Mouse (Mus musculus): Measurements from ENCODE around the gene Dhrs7c. TPM values are rescaled to one million over a fixed set of nuclear protein-coding genes. Genes with fewer than 3 reads are reported as not detected.

The Dhrs7c gene
- total RNA-seq (2014; rRNA removed): not detected in 2 replicates
- polyA plus RNA-seq (2015; fragmentation: Nextera tagmentation; extraction: Ambion mirVana): 0.23 TPM in 1 of 2 replicates, not detected in the other

DNA sequence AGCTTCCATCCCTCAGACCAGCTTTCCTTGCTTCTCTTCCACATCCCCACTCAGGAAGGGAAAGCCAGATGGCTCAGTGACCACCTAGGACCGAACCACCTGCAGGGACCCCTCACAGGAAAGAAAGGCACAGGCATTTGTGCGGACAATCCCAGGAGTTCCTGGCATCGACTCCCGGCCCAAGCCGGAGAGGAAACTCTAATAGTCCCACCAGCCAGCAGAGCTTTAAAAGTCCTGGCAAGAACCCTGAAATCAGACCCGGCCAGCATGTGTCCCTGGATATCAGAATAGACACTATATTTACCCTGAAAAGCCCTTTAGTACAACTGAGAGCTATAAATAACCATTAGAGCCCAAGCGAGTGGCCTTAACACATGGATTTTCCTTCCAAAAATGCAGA is at the start of gene Dhrs7c:
TSS of gene Dhrs7c (plus strand) at position 257 of the 400 bp plus-strand sequence.
- H3K4me3 ChIP-seq (ENCODE audit: low read depth, low read length): no peak within 1 kb of the TSS
- TF ChIP-seq CTCF (IDR thresholded peaks at IDR 0.05): no peak
- H3K9ac ChIP-seq (replicated peaks; ENCODE audit: low read length, poor library complexity, severe bottlenecking): no peak within 1 kb of the TSS
- H3K36me3 ChIP-seq (ENCODE audit: insufficient read depth, low read length): no peaks in the 10 kb centered on the region
- H3K4me1 ChIP-seq (ENCODE audit: insufficient read depth, low read length): no peaks in the 10 kb centered on the region
- H3K27me3 ChIP-seq (ENCODE audit: insufficient read depth, low read length): no peaks in the 10 kb centered on the region
- ATAC-seq (ENCODE audit: low FRiP score) (no peak), DNase-seq (ENCODE audit: low spot score) (no peak)
- 78% methylated on average over 7 of the region's 7 CpGs for WGBS
- H3K9me3 ChIP-seq (ENCODE audit: low read length): no peaks in the 10 kb centered on the region
- no peak within 1 kb of the TSS for H3K27ac ChIP-seq (ENCODE audit: low read depth, low read length)
- H3K4me2 ChIP-seq (ENCODE audit: low read depth, low read length, poor library complexity, severe bottlenecking): no peak within 1 kb of the TSS

DNA sequence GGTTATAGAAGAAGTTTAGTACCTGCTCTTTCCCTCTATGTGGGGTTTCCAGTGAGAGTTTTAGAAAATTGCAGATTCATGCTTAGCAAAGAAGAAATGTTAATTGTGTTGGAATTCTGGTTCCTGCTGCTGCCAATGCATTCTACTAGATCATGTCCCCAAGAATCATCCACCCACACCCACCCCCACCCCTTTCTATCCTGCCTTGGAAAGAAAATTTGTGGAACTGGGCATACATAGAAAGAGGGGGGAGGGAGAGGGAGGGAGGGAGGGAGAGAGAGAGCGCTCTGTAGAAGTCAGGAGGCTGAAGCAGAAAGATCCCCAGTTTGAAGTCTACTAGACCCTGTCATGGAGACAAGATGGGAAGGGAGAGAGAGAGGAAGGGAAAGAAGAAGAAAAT is 41.7 kb upstream of the Dhrs7c start:
- no peak overlapping the region for H3K9ac ChIP-seq (replicated peaks; ENCODE audit: low read length, poor library complexity, severe bottlenecking)
- H3K27me3 ChIP-seq (ENCODE audit: insufficient read depth, low read length): no peaks in the 10 kb centered on the region
- DNase-seq (ENCODE audit: low spot score) (no peak), ATAC-seq (ENCODE audit: low FRiP score) (no peak)
- H3K4me1 ChIP-seq (ENCODE audit: insufficient read depth, low read length): no peaks in the 10 kb centered on the region
- H3K9me3 ChIP-seq (ENCODE audit: low read length): no peaks in the 10 kb centered on the region
- H3K27ac ChIP-seq (ENCODE audit: low read depth, low read length): no peak overlapping the region
- no peak overlapping the region for H3K4me2 ChIP-seq (ENCODE audit: low read depth, low read length, poor library complexity, severe bottlenecking)
- no peak for TF ChIP-seq CTCF (IDR thresholded peaks at IDR 0.05)
- no peak overlapping the region for H3K4me3 ChIP-seq (ENCODE audit: low read depth, low read length)
- 100% methylated on average over 1 of the region's 1 CpGs for WGBS
- H3K36me3 ChIP-seq (ENCODE audit: insufficient read depth, low read length): no peaks in the 10 kb centered on the region

GRCm38 (mm10) chr11:67757373-67758167 is 40.4 kb upstream of the Dhrs7c start:
- Histone ChIP-seq H3K4me1 (ENCODE audit: insufficient read depth, low read length) (no peaks in the 10 kb centered on the region), H3K9me3 (ENCODE audit: low read length) (no peaks in the 10 kb centered on the region), H3K9ac (replicated peaks; ENCODE audit: low read length, poor library complexity, severe bottlenecking) (no peak overlapping the region), H3K36me3 (ENCODE audit: insufficient read depth, low read length) (no peaks in the 10 kb centered on the region), H3K27ac (ENCODE audit: low read depth, low read length) (no peak overlapping the region), H3K4me2 (ENCODE audit: low read depth, low read length, poor library complexity, severe bottlenecking) (no peak overlapping the region), H3K4me3 (ENCODE audit: low read depth, low read length) (no peak overlapping the region), H3K27me3 (ENCODE audit: insufficient read depth, low read length) (no peaks in the 10 kb centered on the region)
- peak; percentile 16; the same call in 1 of the 2 replicates for TF ChIP-seq CTCF (IDR thresholded peaks at IDR 0.05)
- ATAC-seq (ENCODE audit: low FRiP score): no peak
- 71% methylated on average over 15 of the region's 15 CpGs for WGBS
- no peak for DNase-seq (ENCODE audit: low spot score)

DNA sequence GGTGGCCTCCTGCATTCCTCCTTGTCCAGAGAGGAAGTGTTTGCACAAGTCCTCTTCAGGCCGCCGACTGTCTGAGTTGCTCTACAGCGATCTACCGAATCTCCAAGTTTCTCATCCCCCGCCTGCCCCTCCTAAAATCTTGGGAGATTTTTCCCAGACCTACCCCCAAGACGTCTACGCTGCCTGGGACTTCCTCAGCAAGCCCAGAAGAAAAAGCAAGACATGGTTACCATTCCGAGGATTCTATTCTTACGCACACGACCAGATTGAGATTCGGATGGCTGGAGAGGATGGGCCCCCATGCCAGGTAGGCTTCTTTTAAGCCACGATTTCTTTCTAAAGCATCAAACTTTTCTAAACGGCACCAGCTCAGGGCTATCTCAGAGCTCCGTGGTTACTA is 26.9 kb upstream of the Dhrs7c start, which contains the start of gene Glp2r:
TSS of gene Glp2r (minus strand) at position 101 of the 400 bp plus-strand sequence.
- Histone ChIP-seq H3K9ac (replicated peaks; ENCODE audit: low read length, poor library complexity, severe bottlenecking) (no peak within 1 kb of the TSS), H3K4me1 (ENCODE audit: insufficient read depth, low read length) (no peaks in the 10 kb centered on the region), H3K9me3 (ENCODE audit: low read length) (no peaks in the 10 kb centered on the region), H3K27ac (ENCODE audit: low read depth, low read length) (no peak within 1 kb of the TSS), H3K27me3 (ENCODE audit: insufficient read depth, low read length) (no peaks in the 10 kb centered on the region), H3K4me3 (ENCODE audit: low read depth, low read length) (no peak within 1 kb of the TSS), H3K4me2 (ENCODE audit: low read depth, low read length, poor library complexity, severe bottlenecking) (no peak within 1 kb of the TSS), H3K36me3 (ENCODE audit: insufficient read depth, low read length) (no peaks in the 10 kb centered on the region)
- DNase-seq (ENCODE audit: low spot score) (no peak), ATAC-seq (ENCODE audit: low FRiP score) (no peak)
- WGBS: 91% methylated on average over 14 of the region's 14 CpGs
- no peak for TF ChIP-seq CTCF (IDR thresholded peaks at IDR 0.05)

DNA sequence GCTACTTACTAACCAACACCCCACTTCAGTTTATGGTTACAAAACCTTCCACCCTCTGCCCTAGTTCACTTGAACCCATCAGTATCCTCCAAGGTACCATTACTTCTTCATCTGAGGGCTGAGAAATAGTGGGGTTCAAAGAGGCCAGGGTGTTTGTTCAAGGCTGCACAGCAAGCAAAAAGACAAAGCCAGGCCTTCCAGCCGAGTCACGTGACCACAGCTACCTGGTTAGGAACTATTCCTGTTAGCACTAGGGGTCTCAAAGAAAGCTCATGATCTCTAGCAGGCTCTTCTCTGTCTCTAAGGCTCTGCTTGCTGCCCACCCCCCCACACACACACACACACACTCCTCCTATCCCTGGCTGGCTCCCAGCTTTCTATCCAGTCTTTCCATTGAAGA is 26.3 kb upstream of the Dhrs7c start:
- 87% methylated on average over 2 of the region's 2 CpGs for WGBS
- H3K9me3 ChIP-seq (ENCODE audit: low read length): no peaks in the 10 kb centered on the region
- no peak overlapping the region for H3K4me3 ChIP-seq (ENCODE audit: low read depth, low read length)
- no peaks in the 10 kb centered on the region for H3K36me3 ChIP-seq (ENCODE audit: insufficient read depth, low read length)
- no peak for TF ChIP-seq CTCF (IDR thresholded peaks at IDR 0.05)
- no peaks in the 10 kb centered on the region for H3K27me3 ChIP-seq (ENCODE audit: insufficient read depth, low read length)
- H3K27ac ChIP-seq (ENCODE audit: low read depth, low read length): no peak overlapping the region
- no peak for ATAC-seq (ENCODE audit: low FRiP score)
- no peak overlapping the region for H3K4me2 ChIP-seq (ENCODE audit: low read depth, low read length, poor library complexity, severe bottlenecking)
- H3K4me1 ChIP-seq (ENCODE audit: insufficient read depth, low read length): no peaks in the 10 kb centered on the region
- DNase-seq (ENCODE audit: low spot score): no peak
- H3K9ac ChIP-seq (replicated peaks; ENCODE audit: low read length, poor library complexity, severe bottlenecking): no peak overlapping the region

DNA sequence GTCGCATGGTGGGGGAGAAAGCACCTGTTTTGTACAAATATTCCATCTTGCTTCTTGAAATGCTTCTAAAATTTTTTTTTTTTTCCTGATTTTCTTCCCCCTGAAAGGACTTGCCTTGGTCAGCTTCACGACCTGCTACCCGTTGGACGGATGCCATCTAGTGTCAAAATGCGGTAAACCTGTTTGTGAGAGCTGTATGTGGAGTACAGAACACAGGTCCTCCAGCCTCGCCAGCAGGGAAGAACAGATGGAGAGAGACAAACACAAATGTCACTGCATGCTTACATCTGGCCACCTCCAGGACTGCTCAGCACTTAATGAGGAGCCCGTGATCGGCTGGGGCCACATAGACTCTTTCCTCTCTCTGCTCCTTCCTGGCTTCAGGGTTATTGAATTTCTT is 25.4 kb upstream of the Dhrs7c start:
- H3K9me3 ChIP-seq (ENCODE audit: low read length): no peaks in the 10 kb centered on the region
- no peak overlapping the region for H3K4me2 ChIP-seq (ENCODE audit: low read depth, low read length, poor library complexity, severe bottlenecking)
- H3K4me1 ChIP-seq (ENCODE audit: insufficient read depth, low read length): no peaks in the 10 kb centered on the region
- H3K27ac ChIP-seq (ENCODE audit: low read depth, low read length): no peak overlapping the region
- 24% methylated on average over 8 of the region's 8 CpGs for WGBS
- no peak overlapping the region for H3K9ac ChIP-seq (replicated peaks; ENCODE audit: low read length, poor library complexity, severe bottlenecking)
- DNase-seq (ENCODE audit: low spot score) (peak; percentile 89), ATAC-seq (ENCODE audit: low FRiP score) (no peak)
- H3K27me3 ChIP-seq (ENCODE audit: insufficient read depth, low read length): no peaks in the 10 kb centered on the region
- H3K36me3 ChIP-seq (ENCODE audit: insufficient read depth, low read length): no peaks in the 10 kb centered on the region
- peak; percentile 78 for TF ChIP-seq CTCF (IDR thresholded peaks at IDR 0.05)
- no peak overlapping the region for H3K4me3 ChIP-seq (ENCODE audit: low read depth, low read length)
